Mouse (Mus musculus): ENCODE results near the gene Gm45844.
"Not testable (repeated sequence)": the region's sequence is repeated elsewhere in the genome, so short reads cannot be mapped to it uniquely, and the experiment has no call there.

The Gm45844 gene

DNA sequence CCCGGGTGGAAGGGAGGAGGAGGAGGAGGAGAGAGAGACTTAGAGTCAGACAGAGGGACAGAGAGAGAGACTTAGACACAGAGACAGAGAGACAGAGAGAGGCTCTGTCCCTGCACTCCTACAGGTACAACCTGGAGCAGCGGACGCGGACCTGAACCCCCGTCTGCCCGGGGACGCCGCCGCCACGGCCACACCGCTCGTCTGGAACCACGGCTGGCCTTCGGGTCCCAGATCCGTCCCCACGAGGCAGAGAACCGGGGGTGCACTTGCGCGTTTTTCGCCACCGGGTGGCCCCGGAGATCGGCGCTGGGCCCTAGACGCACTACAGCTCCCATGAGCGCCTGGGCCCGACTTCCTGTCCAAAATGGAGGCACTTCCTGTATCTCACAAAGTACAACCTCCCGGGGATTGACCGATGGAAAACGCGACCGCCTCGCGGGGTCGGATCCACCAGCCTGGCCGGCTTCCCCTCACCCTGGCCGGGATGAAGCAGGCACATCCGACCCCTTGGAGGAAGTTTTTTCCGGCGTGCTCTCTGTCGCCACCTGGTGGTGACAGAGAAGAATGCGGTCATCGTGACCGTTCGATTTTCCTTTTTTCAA lies at the start of gene Gm45844:
TSS of gene Gm45844 (minus strand) at position 324 of the 602 bp plus-strand sequence.
- DNase-seq (ENCODE audit: low spot score): peak; percentile 95

- peak; percentile 80 for DNase-seq (ENCODE audit: low spot score)
These were observed 17.5 kb upstream of the Gm45844 start for GRCm38 (mm10) chr7:7295595-7295994.

DNA sequence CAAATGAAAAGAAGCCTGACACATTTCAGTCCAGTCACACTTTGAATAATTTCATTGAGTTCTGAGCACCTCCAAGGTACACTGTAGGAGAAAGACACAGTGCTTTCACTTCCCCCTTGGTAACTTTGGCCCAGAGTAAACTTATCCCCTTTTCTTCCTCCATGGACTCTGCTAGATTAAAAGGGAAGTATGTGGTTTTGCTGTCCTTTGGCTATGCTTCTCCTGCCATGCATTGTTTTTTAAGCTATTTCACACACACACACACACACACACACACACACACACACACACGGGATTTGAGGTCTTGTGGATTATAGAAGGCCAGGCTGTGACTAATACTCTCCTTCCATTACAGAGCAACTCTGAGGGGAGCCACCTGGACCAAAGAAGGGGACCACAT lies 3.3 kb upstream of the Gm45844 start:
- DNase-seq (ENCODE audit: low spot score): no peak

- not testable (repeated sequence) for DNase-seq (ENCODE audit: low spot score)
These were observed 533 bp downstream of the Gm45844 start for GRCm38 (mm10) chr7:7277556-7277955.

DNA sequence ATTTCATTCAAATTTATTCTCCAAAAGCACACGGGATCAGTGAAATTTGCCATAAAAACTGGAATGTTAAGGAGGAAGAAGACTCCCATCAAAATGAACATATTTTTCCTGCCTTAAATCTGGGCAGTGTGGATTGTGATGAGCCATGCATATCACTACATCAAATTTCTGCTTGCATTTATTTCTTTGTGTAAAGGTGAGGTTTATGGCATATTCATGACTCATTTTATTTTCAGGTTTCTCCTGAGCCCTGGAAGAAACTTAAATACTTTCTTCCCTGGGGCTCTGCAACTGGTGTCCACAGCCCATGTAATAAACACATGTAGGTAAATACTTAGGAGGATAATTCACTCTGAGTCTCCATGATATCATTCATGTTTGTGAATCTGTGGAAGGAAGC lies 30.9 kb downstream of the Gm45844 start, which contains the start of gene Vmn2r29:
TSS of gene Vmn2r29 (minus strand) at position 101 of the 400 bp plus-strand sequence.
- not testable (repeated sequence) for DNase-seq (ENCODE audit: low spot score)

GRCm38 (mm10) chr7:7209313-7210151 lies 68.6 kb downstream of the Gm45844 start, which contains the start of gene Zfp772:
Gene Zfp772 (minus strand): TSS chr7:7209998.
- peak; percentile 47 for DNase-seq (ENCODE audit: low spot score)

- peak; percentile 78 for DNase-seq (ENCODE audit: low spot score)
These were observed 89.7 kb downstream of the Gm45844 start for GRCm38 (mm10) chr7:7188191-7188942.

DNA sequence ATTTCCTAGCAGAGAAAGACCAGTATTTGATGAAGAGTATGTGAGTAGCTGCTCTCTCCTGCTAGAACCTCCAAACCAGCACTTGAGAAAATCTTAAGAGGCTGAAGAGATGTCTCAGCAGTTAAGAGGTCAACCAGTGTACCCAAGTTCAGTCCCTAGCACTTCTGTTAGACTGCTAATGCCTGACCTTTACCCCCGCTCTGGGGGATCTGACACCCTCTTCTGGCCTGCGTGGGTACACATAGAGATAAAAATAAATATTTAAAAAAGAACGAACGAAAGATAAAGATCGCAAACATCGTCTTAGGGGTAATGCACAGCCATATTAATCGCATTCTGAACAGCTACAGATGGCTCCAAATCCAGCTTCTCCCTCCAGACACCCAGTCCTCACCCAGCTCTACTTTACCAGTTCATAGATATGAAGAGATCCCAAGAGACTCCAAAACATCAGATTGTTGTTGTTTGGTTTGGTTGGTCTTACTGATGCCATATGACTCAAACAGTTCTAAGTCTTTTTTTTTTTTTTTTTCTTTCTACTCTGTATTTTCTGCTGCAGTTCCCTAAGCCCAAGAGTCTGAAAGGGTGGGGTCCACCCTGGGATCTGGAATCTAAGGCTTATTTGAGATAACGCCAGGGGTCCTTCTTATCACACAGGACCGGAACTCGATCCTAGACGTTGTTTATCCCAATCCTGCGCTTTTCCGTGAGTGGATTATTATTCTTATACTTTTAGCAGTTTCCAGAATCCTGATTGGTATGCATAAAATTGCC lies 90.5 kb downstream of the Gm45844 start:
- DNase-seq (ENCODE audit: low spot score): no peak

GRCm38 (mm10) chr7:7185897-7186296 lies 92.2 kb downstream of the Gm45844 start:
- no peak for DNase-seq (ENCODE audit: low spot score)

DNA sequence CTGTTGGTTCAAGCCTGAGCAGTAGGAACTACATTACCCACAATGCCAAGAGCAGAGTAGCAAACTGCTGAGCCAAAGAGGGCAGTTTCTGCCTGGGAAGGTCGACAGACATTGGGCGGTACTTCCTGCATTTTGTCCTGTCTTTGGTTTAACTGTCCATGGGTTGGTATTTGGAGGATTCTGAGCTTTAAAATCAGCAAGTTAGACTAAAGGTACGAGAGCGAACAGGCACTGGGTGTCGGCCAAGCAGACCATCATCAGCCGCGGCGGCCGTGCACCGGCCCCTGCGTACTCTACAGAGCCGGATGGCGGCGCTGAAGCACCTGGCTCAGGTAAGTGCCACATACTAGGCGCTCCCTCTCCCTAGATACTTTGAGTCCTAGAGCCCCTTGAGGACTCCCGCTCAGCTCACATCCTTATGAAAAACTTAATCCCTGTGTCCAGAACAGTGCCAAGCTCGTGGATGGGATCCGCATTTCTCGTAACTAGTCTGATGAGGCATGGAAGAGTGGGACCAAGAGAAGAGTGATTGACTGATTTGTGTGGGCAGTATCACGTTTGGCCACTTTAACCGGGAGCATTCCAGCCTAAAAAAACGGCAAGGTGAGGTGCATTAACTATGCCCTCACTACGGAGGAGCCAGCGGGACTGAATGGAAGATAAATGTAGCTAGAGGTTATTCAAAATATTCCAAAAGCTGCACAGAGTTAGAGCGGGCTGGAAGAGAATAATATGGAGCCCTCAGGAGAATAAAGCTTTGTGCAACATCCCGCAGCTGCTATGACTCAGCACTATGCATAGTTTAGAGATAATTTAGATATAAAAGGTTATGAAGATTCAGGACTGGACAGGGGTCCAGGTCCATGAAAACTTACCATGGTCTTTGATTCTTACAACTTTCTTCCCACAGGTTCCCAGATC lies 106.6 kb downstream of the Gm45844 start, which contains the start of gene Zfp418:
TSS of gene Zfp418 (plus strand) at position 104 of the 921 bp plus-strand sequence.
- peak; percentile 74 for DNase-seq (ENCODE audit: low spot score)

Measured in layer of hippocampus, adult 11-12 months (tissue).